Mouse (Mus musculus): ENCODE data around the gene Edar.

DNA sequence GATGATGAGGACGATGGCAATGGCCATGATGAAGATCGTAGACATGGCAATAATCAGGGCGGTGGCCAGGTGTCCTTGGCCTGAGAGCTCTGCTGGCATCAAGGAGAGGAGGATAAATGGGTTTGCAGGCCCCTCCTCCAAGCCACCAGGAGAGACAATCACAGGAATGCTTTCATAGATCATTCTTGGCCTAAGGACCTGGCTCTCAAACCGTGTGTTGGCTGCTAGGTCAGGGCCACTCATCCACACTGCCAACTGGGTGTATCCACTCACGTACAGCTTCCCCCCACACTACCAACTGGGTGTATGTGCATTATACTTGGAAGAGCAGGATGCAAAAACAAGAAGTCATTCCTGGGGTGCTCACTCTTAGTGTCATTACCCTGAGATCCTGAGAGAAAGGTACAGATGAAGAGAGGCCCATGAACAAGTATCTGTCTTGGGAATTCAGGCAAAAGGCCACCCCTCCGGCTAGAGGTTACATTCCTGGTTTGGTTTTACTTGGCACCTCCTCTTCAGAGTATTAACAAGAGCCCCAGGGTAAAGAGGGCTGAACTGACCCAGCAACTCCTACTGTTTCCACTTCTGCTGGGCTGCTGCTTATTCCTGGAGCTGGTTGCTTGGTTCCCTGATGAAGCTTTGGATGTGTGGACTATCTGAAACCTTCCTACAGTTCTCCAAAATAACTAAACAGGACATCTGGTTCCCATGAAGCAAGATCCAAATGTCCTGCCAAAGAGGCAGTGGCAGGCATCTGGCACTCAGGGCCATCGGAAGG lies 64.8 kb downstream of the Edar start:
- TF ChIP-seq POLR2A (IDR thresholded peaks at IDR 0.05; ENCODE audit: control insufficient read depth, low read depth, low read length) (no peak), CTCF (IDR thresholded peaks at IDR 0.05; ENCODE audit: control insufficient read depth, insufficient read depth, insufficient replicate concordance, low read depth, low read length) (no peak)
